Mouse (Mus musculus): ENCODE results near the gene Dglucy. TPM values are rescaled to one million over a fixed set of nuclear protein-coding genes. Genes with fewer than 3 reads are reported as not detected.

Dglucy gene
- total RNA-seq, 1 experiment from 2014 or later: 13.3 TPM

DNA sequence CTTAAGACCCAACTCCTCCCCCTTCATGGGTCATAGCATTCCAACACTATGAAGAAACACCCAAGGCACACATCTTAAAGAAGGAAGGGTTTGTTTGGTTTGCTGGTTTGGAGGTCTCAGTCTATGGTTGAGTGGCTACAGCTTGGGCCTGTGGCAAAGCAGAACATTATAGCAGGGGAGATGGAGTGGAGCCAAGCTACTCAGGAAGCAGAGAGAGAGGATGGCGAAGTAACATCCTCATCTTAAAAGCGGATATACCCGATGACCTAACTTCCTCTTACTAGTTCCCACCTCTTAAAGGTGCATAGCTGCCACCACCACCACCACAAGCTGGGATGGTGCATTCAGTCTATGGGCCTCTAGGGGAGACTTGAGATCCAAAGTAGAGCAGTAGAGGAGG lies 58.4 kb downstream of the Dglucy start:
- ATAC-seq (replicated peaks; ENCODE audit: low read depth, poor library complexity, severe bottlenecking): peak; percentile 78

DNA sequence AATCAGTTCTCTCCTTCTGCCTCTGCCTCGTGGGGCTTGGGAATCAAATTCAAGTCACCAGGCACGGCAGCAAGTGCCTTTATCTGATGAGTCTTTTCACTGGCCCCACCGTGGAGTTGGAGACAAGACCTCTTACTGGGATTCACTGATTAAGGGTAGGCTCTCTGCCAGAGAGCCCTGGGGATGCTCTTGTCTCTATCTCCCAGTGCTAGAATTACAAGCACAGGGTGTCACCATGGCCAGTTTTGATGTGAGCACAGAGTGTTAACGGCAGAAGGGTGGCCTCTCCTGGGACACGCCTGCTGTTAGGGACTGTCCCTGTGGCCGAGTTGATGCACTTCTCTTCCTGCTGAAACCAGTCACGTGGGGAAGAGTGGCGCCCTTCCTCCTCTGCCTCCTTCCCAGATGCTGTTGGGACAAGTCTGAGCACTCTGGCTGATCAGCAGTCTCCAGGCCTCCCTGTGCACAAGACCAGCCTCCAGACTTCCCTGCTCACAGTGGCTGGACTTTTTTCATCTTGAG lies 60.3 kb downstream of the Dglucy start:
- ATAC-seq (replicated peaks; ENCODE audit: low read depth, poor library complexity, severe bottlenecking): peak; percentile 14

DNA sequence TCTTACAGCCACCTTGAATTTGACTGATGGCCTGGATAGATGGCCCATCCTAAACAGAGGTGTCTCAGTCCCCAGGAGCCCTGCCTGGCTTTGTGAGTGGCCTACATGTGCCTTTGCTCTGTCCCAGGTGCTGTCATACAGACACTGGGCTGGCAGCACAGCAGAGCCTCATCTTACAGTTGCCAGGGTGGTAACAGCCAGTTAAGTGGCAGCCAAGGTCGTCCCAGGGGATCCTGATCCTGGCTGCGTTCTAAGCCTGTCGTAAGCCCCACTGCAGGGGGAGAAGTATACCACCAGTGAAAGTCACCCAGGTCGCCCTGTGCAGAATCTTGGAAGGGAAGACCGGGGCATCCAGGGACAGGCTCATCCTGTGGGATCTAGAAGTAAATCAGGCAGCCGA lies 61.1 kb downstream of the Dglucy start:
- ATAC-seq (replicated peaks; ENCODE audit: low read depth, poor library complexity, severe bottlenecking): no peak

DNA sequence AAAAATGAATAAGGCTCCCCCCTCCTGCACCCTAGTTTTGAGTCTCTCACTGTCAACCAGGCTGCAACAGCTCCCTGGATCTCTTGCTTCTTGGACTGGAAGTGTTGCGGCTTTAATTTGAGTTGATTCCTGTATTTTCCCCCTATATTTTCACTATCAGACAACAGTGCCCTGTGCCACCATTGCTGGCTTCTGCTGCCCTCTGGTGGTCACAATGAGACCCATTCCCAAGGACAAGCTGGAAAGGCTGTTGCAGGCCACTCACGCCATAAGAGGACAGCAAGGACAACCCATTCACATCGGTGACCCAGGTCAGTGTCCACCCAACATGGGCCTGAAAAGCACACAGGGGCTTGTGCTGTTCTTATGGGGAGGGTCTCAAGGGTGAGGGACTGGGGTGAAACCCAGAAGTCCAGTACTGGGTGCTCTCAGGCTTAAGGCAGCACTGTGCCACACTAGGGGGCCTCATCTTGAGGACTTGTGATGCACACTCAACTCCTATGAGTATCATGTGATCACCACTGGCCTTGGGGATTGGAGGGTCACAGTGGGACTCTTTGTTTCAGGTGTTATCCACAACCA lies 62.4 kb downstream of the Dglucy start:
- peak; percentile 74 for ATAC-seq (replicated peaks; ENCODE audit: low read depth, poor library complexity, severe bottlenecking)

DNA sequence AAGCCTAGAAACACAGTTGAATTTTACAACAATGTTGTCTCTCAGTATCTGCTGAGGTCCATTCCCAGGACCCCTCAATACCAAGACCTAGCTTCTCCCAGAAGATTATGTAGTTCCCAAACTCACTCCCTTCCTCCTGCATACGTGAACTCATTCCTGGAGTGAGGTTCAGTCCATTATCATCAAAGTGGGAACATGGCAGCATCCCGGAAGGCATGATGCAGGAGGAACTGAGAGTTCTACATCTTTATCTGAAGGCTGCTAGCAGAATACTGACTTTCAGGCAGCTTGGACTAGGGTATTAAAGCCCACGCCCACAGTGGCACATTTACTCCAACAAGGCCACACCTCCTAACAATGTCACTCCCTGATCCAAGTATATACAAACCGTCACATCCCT lies 64.3 kb downstream of the Dglucy start:
- ATAC-seq (replicated peaks; ENCODE audit: low read depth, poor library complexity, severe bottlenecking): no peak

DNA sequence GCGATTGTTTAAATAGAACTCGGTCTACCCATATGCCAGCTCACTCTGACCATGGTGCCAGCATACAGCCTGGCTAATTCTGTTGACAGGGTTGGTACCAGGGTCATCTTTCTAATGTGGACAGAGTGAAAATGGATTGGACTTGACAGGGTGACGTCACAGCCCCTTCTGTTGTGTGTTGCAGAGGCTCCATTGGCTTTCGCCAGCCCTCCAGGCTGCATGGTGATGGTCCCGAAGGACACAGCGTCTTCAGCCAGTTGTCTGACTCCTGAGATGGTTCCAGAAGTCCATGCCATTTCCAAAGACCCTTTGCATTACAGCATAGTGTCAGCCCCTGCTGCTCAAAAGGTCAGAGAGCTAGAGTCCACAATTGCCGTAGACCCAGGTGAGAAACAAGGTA lies 65.7 kb downstream of the Dglucy start:
- ATAC-seq (replicated peaks; ENCODE audit: low read depth, poor library complexity, severe bottlenecking): no peak

DNA sequence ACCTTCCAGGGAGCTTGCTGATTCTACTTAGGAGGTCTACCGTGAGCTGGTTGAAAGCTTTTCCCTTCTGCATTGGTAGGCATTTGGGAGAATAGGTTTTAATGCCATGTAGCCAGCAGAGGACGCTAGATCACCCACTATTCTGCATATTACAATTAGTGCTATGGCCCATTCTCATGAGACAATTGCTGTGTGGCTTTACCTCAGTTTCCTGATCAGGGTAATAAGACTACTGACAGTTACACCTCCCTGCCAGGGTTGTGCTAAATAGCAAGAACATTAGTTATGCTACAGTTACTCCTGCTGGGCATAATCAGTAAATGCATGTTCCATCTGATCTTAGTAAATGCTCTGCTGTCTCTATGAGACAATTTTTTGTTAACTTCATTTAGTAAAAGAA lies 67.0 kb downstream of the Dglucy start:
- peak; percentile 28; the same call in 1 of the 2 replicates for ATAC-seq (replicated peaks; ENCODE audit: low read depth, poor library complexity, severe bottlenecking)

DNA sequence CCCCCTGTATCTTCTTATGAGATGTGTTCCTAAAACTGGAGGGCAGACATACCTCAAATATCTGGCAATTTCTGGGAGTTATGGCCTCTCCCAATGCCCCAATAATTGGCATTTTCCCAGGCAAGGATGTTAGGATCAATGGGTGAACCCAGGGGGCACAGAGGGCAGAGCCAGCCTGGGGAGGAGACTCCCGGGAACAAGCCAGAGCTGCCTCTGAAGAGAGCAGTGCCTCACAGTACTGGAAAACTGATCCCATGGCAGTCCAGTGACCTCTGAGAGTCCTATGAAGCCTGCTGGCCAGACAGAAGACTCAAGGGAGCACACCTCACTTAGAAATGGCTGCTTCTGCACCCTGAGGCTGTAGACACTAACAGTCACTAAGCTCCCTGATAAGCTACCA lies 67.7 kb downstream of the Dglucy start:
- no peak for ATAC-seq (replicated peaks; ENCODE audit: low read depth, poor library complexity, severe bottlenecking)

DNA sequence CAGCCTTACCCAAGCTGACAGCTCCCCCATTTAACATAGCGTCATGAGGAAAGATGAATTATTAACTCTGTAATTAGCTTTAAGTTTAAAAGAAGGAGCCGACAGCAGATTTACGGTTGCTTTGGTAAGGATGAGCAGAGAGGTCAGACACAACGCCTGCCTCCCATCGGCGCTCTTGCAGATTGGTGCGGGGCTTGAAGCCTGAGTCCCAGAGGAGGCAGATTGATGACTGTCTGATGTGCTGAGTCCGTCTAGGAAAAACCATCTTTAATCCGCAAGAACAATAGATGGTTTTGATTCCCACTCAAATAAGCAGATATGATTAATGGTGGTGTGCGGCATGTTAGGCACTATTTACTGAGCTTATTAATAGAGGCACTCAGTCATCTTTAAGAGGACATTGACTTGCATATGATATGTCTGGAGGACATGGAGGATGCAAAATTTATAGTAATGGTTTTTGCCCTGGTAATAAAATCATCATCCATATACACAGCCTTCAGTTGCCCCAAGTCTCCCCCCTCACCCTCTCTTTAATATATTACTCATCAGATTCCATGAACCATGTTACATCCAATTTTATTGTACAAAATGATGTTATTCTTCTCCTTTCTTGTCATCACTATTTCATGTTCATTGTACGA lies 68.7 kb downstream of the Dglucy start:
- ATAC-seq (replicated peaks; ENCODE audit: low read depth, poor library complexity, severe bottlenecking): no peak

DNA sequence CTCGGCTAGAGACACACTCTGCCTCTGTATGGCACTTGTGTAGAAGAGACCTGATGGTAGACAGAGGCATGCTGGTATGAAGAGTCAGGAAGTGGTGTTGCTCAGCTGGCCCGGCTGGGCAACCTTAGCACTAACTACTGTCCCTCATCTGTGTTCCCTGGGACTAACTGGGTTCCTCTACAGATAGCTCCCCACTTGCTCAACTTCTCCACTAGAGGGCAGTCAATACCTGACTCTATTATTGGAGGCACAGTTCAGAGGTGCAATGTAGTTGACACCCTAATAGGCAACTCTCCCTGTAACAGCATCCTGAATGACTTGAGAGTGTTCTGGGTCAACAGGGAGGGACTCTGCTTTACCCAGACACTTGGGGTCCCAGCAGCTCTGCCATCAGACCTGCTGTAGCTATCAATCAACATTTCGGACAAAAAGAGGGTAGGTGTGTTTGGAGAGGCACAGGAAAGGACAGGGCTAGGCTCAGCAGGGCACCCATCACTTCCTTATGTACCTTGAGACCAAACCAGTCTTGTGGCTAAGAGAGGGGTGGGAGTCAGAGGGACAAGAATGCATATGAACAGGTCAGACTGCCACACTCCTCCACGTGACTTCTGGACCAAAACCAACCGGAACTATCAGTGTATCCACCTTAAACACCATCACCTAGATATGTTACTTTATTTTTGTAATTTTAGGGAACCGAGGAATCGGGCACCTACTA lies 70.7 kb downstream of the Dglucy start:
- ATAC-seq (replicated peaks; ENCODE audit: low read depth, poor library complexity, severe bottlenecking): peak; percentile 80

DNA sequence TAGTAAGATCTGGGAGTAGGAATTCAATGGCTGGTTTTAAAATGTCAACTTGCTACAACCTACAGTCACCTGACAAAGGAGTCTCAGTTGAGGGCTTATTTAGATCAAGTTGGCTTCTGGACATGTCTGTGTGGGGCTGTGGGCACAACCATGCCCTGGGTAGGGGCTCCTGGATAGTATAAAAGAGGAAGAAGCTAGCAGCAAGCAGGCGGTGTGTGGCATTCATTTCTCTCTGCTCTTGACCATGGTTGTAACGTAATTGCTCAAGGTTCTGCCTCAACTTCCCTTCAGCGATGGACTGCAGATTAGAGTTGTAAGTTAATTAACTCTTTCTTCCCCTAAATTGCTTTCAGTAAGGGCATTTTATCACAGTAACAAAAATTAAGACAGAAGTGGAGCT lies 73.5 kb downstream of the Dglucy start:
- ATAC-seq (replicated peaks; ENCODE audit: low read depth, poor library complexity, severe bottlenecking): peak; percentile 67

DNA sequence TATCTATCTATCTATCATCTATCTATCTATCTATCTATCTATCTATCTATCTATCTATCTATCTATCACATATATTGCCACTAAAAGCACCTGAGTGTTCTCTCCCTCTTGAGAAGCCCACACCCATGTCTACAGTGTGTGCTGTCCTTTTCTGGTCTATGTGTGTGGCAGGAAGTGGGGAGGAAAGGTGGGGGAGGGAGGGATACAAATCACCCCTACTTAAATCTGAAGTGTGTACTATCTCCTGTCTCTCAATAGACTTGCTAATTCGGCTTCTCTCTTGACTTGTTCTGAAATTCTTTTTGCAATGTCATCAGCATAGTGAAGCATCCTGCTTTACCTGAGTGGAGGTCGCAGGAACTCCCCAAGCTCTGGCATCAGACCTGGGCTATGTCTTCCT lies 77.5 kb downstream of the Dglucy start:
- no peak for ATAC-seq (replicated peaks; ENCODE audit: low read depth, poor library complexity, severe bottlenecking)

DNA sequence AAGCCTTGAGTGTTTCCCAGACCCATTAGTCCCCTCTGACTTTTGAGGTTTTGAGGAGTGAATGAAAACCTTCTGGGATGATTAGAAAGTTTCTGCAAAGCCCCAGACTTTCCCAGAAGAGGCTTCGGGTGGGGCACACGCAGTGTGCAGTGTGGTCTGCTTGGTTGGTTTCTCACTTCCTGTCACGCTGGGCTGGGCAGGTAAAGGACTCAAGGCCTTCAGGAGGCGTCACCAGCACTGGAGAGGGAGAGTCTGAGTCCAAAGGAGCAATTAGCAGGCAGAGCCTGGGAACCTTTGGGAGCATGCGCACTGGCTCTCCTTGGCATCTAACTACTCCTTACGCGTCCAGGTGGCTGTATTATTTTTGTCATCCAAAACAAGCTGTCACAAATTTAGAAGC lies 78.9 kb downstream of the Dglucy start:
- ATAC-seq (replicated peaks; ENCODE audit: low read depth, poor library complexity, severe bottlenecking): no peak; the same call in 1 of the 2 replicates

DNA sequence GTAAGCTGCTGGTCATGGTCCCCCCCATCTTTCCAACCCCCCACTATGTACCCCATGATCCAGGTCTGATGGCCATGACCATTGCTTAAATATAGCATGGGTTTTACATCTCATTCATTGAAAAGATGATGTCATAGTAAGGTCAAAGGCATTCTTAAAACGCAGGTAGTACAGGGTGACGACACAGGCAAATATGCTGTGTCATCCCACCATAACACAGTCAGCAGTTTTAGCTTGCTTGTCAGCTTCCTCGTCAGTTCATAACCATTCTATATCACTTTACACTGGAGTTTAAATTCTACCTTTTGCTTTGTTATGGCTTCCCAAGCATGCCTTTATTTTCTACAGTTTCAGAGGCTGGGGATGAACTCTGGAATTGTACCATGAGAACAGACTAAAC lies 83.4 kb downstream of the Dglucy start:
- 0 out of 2 replicates have a peak, but pooled peaks have one; percentile 47 for ATAC-seq (replicated peaks; ENCODE audit: low read depth, poor library complexity, severe bottlenecking)

DNA sequence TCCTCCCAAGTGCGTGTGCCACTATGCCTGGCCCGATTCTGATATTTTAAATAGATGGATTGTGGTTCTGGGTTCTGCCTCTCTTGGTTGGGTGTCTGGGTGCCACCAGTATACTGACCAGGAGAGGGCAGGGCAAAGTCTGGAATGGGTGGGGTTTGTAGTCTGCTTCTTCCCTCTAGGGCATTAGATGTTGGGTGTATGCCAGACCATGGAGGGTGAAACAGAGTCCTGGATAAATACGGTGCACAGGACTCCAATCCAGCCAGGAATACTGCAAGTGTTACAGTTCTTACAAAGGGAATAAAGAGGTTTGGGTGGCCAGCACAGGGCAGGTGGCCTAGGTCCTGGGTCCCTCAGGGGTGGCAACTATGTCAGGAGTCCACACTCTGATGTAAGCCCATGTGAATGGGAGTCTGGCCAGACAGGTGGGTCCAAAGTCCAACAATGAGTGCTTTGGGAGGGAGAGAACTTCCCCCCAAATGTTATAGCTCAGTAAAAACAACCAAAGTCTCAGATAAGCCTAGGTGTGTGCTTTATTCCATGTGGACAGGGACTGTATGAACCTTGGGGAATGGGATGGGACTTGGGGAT lies 84.1 kb downstream of the Dglucy start:
- no peak for ATAC-seq (replicated peaks; ENCODE audit: low read depth, poor library complexity, severe bottlenecking)

DNA sequence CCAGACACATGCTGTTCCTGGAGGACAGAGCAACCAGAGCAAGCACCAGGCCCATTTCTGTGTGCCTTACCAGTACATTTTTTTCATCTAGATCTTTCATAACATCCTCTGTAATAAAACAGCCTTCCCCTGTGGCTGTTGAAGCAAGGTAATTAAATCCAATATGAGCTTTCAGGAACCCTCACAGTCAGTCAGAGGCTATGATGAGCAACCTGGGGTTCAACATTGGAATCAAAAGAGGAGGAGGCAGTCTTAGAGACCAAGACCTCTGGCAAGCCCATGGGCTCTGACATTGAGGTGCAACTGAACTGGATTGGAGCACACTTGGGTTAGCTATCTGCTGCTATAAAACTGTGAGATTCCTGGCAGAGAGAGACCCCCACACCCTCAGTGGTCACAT lies 86.2 kb downstream of the Dglucy start:
- ATAC-seq (replicated peaks; ENCODE audit: low read depth, poor library complexity, severe bottlenecking): no peak

DNA sequence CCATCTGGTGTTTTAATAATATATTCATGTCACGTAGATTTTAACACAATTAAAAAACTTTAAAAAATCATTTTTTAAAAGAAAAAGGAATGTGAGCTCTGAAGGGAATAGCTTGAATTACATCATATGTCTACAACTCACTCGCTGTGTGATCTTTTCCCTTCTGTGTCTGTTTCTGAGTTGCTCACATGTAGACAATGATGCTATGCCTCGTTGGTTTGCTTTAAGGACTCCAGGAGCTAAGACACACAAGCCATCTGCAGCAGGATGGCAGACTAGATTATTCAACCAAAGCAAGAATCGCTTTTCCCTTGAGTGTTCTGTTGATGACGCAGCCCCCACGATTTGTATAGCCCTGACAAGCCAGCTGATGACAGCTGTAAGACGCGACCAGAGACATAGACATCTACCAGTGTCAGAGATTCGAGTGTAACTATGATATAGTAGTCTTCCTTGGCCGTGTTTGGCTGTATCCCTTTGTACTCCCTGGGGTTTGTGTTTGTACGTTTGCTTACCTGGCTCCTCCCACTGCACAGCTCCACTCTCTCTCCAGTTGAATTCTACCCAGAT lies 86.7 kb downstream of the Dglucy start:
- ATAC-seq (replicated peaks; ENCODE audit: low read depth, poor library complexity, severe bottlenecking): no peak

DNA sequence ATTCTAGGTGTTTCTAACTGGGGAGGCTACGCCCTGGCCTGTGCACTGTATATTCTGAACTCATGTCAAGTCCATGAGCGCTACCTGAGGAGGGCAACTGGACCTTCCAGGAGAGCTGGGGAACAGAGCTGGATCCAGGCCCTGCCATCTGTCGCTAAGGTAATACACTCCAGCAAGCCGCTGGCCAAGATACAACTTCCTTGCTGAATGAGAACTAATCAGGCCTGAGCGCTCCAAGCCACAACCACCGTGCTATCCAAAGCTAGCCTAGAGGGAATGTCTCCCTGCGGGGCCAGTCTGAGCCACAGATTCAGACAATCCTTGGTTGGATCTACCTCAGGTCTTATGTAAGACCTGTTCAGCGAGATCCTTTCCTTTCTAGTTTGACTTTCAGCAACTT lies 88.2 kb downstream of the Dglucy start:
- no peak for ATAC-seq (replicated peaks; ENCODE audit: low read depth, poor library complexity, severe bottlenecking)

DNA sequence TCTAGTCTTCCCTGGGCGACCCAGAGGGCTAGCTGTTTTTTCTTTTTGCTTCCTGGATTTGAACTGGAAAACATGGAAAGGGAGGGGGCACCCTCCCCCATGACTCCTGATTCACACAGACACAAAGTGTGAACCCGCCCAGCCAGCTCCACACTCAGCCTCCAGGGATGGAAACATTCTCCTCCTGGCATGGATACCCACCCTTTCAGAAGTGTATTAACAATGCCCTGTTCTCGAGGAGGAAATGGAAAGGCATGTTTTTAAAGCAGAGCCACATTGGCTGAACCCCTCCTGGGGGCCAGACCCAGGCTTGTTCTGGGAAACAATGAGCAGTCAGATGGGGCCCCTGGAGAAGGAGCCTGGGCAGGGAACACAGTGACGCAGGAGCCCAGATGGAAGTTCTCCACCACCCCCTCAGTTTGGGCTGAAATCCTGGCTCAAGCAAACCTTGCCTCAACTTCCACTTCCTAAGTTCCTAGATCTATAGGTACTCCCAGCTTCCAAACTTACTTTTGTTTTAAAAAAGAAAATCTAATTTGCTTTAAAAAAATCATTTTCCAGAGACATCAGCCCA lies 89.3 kb downstream of the Dglucy start:
- ATAC-seq (replicated peaks; ENCODE audit: low read depth, poor library complexity, severe bottlenecking): no peak

DNA sequence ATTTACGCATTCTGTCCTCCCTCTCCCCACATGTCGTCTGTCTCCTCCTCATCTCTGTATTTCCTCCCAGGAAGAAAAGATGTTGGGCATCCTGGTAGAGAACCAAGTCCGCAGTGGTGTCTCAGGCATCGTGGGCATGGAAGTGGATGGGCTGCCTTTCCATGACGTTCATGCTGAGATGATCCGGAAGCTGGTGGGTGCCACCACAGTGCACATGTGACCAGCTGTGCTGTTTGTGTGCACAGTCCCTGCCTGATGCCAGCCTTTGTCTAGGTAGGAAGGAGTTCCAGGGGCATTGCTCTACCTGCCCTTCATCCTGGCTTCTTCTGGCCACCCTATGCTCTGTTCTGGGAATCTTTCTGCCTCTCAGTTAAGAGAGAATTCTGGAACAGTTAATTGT lies 92.4 kb downstream of the Dglucy start:
- ATAC-seq (replicated peaks; ENCODE audit: low read depth, poor library complexity, severe bottlenecking): no peak

Measured in common myeloid progenitor, adult 5-6 weeks (primary cell).